Mouse (Mus musculus) CD8-positive naive resting alpha-beta T cell, adult 2 months (primary cell): ENCODE results near the gene Map10.

Experiments
- DNase-seq, 2 experiments: peaks; one replicate each; pipeline ENCODE4 v3.0.0; 2022; ENCODE audit warnings: low read depth in 2 of 2, low spot score in 2 of 2

Gene Map10

GRCm38 (mm10) chr8:125669700-125670195, at the start of gene Map10:
Gene Map10 (plus strand): TSS chr8:125669818.
- DNase-seq = peak; percentile 69 to 78

- no peak for DNase-seq
These were observed 49.3 kb upstream of the Map10 start for GRCm38 (mm10) chr8:125620301-125620700.

DNA sequence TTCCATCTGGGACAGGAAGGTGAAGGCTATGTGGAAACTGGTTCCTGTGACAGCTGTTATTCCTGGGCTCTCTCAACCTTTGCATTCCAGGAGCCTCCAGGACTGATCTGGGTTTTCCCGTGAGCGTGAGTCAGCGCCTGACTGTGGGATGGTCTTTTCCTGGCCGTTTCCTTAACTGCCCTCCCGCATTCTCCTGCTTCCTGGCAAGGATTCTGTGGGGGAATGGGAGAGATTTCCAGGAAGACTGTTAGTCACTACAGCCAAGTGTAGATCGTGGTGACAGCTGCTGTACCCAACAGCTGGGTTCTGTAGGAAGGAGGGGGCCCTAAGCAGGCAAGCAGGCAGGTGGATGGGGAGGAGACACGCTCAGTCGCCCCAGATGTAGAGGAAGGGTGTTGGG, 45.3 kb upstream of the Map10 start:
- DNase-seq = no peak

GRCm38 (mm10) chr8:125626381-125626780, 43.2 kb upstream of the Map10 start:
- no peak for DNase-seq

DNA sequence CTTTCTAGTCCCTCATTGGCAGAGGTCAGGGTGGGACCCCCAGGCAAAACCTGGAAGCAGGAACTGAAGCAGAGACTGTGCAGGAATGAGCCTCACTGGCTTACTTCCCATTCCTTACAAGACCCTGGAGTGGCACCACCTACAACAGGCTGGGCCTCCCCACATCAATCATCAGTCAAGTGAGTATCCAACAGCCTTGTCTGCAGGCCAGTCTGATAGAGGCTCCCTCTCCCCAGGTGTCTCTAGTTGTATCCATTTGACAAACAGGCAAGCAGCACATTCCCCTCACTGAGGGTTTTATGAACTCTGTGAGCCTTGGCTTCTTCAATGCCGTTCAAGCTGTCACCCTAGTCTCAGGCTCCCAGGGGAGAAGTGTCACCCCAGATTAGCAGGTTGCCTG, 40.8 kb upstream of the Map10 start:
- DNase-seq = no peak

GRCm38 (mm10) chr8:125638411-125639058, 31.1 kb upstream of the Map10 start:
- DNase-seq = no peak

DNA sequence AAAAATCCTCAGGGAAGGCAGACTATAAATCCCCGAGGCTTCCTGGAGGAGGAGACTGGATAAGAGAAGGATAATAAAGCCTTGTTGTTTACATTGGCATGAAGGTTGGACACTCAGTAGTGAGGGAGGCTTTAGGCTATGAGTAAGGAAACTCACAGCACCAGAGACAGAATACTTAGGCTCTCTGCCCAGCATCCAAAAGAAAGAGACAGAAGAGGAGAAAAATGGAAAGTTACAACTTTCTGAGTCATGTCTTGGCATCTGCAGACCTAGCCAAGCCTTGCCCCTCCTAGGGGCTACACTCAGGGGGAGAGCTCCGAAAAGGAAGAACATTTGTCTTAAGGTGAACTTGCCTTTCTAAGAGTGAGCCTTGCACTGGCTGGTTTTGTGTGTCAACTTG, 30.0 kb upstream of the Map10 start:
- no peak for DNase-seq

DNA sequence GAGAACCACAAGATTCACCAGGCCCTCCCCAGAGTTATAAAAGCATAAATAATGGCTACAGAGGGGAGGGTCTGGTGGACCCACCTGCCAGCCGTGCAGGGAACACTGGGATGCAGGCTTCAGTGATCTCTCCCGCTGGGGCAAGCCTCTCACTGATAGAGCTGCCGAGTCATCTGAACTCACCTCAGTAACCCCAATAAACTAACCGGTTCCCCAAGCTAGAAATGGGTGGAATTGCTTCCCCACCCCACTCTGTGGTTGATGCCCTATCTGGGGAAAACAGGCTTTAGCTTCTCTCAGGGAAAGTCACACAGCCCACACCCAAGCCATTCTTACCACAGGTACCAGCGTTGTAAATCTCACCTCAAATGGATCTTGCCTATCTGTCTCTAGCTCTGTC, 28.9 kb upstream of the Map10 start:
- no peak for DNase-seq

DNA sequence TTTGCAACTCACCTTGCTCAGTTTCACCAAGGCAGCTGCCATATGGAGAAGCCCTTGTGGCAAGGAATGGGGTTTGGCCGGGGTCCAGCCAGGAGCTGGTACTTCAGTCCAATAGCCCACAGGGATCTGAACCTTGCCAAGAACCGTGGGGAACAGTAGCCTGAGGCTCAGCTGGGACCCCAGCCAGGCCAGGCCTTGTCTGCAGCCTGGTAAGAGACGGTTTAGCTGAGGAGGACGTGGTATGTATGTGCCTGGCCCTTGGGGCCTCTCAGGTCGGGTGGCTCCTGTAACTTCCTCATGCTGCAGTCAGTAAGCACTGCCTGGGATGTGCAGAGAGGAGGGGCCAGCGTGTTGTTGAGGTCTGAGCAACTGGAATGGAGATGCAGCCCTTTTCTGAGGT, 27.8 kb upstream of the Map10 start:
- DNase-seq = no peak

GRCm38 (mm10) chr8:125645757-125646478, 23.7 kb upstream of the Map10 start:
- DNase-seq = no peak

DNA sequence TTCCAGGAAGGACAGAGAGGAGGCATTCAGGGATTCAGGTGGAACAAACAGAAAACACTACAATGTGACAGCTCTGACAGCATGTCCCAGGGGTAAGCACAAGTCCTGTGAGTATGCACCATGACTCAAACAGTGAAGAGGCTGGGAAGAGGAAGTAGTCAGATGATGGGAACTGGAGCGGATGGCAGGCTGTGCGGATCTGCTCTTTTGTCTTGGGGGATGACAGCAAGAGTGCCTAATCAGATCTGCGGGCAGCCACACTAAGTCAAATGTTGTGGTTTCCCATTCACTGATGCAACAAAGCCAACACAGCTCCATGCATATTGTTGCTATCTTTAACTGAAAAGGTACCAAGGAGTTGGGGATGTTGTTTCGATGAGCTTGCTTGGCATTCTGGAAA, 20.2 kb upstream of the Map10 start:
- no peak for DNase-seq

- no peak for DNase-seq
These were observed 14.8 kb upstream of the Map10 start for GRCm38 (mm10) chr8:125654821-125655220.

DNA sequence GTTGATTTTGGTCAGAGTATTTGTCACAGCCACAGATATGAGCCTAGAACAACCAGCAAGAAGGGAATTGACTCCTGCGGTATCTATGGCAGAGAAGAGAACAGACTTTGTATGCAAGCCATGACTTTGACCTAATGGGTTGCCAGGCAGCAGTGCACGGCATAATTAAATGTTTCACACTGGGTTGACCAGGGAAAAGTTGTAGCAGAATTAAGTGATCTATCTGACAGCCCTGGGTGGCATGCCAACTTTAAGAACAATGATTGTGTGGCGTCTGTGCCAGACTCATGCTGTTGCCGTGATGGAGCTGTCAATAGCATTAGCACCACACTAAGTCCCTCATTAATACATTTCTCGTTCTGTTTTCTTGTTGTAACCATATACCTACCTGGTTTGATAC, 11.1 kb upstream of the Map10 start:
- no peak for DNase-seq

GRCm38 (mm10) chr8:125658926-125659325, 10.7 kb upstream of the Map10 start:
- DNase-seq = no peak

- DNase-seq = no peak
These were observed 9.2 kb upstream of the Map10 start for GRCm38 (mm10) chr8:125660397-125660796.

DNA sequence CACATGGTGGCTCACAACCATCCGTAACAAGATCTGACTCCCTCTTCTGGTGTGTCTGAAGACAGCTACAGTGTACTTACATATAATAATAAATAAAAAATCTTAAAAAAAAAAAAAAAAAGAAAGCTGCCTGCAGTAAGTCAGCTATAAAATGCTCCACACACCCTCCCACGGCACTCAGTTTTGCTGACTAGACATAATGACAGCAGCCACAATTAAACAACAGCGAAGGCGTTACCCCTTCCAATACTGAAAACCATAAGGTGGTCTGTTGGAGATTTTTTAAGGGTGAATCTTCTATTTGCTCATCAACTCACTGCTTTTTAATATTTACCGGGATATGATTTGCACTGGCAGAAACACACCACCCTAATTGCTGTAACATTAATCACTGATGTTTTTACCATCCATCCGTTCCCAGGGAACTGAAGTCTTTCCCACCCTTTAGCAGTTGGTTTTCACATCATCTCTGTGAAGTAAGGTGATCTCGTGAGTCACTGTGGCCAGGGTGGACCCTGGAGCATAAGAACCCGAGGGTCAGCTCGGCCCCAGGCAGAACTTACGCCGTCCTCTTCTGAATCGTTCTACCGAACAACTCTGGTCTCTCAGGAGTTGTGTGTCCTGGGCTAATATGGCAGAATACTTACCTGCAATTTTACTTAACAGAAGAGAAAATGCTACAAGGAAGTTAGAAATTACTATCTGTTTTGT, 7.5 kb upstream of the Map10 start:
- DNase-seq = no peak

GRCm38 (mm10) chr8:125662669-125663048, 7.0 kb upstream of the Map10 start:
- no peak for DNase-seq

DNA sequence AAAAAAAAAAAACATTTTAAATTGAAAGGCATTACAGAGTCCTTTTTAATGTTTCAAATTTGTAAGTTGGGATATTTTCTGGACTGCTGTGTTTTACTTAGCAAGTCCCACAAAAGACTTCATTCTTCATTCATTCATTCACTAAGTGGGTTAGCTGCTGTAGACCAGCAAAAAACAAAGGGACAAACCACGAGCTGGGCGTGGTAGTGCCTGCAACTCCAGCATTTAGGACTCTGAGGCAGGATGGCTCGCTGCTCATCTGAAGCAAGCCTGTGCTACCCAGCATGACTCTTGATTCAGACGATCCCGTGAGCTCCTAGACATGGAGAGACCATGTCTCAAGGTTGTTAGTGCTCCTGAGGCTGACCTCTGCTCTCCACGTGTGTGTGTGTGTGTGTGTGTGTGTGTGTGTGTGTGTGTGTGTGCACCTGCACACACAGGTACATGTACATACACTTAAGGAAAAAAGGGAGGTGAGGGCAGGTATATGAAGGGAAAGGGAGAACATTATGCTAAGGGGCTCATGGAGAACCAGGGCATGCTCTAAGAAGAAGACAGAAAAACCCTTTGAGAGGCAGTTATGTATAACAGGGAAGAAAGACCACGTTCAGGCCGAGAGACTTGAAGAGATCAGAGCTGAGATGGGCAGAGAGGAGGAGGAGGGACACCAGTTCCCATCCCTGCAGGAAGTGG, 4.3 kb upstream of the Map10 start:
- no peak for DNase-seq

DNA sequence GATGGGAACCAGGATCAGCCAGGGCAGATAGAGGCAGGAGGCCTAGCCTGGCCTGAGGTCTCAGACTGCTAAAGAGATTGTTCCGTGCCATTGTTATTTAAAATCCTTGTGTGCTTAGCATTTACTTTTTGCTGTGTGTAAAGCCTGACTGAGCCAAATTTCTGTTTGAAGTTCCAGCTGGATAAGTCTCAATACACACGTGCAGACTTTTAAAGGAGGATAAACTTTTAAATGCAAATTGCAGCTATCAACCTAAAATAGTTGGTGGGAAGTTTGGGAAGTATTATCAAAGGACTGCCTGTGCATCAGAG, 3.8 kb upstream of the Map10 start:
- no peak for DNase-seq

GRCm38 (mm10) chr8:125666201-125666600, 3.4 kb upstream of the Map10 start:
- no peak for DNase-seq

DNA sequence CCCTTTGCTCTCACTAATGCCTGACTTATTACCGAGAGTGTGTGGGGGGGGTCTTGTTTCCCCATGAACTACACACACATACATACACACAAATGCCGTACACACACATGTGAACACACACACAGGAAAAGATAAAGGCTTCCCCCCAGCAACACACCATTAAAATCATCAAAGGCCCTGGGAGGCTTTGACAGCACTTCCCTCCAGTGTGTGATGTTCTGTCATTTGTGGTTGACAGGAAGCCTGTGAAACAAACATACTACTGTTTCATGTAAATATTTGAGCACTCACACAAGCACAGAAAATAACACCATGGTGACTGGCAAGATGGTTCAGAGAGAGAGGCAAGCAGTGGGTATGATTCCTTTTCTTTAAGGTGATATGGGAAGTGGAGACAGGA, 2.4 kb upstream of the Map10 start:
- DNase-seq = peak; percentile 28 to 60
